Mouse (Mus musculus) MEL (cell line): Measurements from ENCODE around the gene Lrrc4c.

Experiments used
- CHD1 ChIP-seq: IDR thresholded peaks from 2 replicates; pipeline ENCODE4 v1.6.1; 2012; ENCODE audit warnings: low read depth, mild to moderate bottlenecking, inconsistent platforms, low read length, improper control_type of control experiment
- CTCF ChIP-seq, 3 experiments: IDR thresholded peaks in 2 of 3; conservative IDR thresholded peaks in 1 of 3; 2 replicates each; pipeline ENCODE4 v1.5.1; 2011 to 2012; ENCODE audit warnings: low read length in 3 of 3, low read depth in 2 of 3, mild to moderate bottlenecking in 2 of 3, improper control_type of control experiment in 1 of 3, inconsistent platforms in 1 of 3, mixed read lengths in 1 of 3, moderate library complexity in 1 of 3; ENCODE audit not compliant: control insufficient read depth in 1 of 3, insufficient read depth in 1 of 3, poor library complexity in 1 of 3, severe bottlenecking in 1 of 3
- MEF2A ChIP-seq: IDR thresholded peaks from 2 replicates; pipeline ENCODE4 v1.6.1; 2014; ENCODE audit warnings: low read depth, mild to moderate bottlenecking, inconsistent platforms, low read length, improper control_type of control experiment; ENCODE audit not compliant: poor library complexity, insufficient replicate concordance, severe bottlenecking; ENCODE audit errors: extremely low read depth
- MXI1 ChIP-seq: IDR thresholded peaks from 2 replicates; pipeline ENCODE4 v1.6.1; 2011; ENCODE audit warnings: mild to moderate bottlenecking, low read depth, low read length, improper control_type of control experiment
- MYB ChIP-seq: IDR thresholded peaks from 2 replicates; pipeline ENCODE4 v1.6.1; 2011; ENCODE audit warnings: mild to moderate bottlenecking, low read depth, low read length, improper control_type of control experiment
- POLR2A ChIP-seq, 2 experiments: IDR thresholded peaks; 2 replicates each; pipeline ENCODE4 v1.6.1; 2011 to 2012; ENCODE audit warnings: low read length in 2 of 2, mild to moderate bottlenecking in 2 of 2, control low read depth in 1 of 2, improper control_type of control experiment in 1 of 2, low read depth in 1 of 2, moderate library complexity in 1 of 2; ENCODE audit not compliant: control insufficient read depth in 1 of 2, insufficient read depth in 1 of 2, poor library complexity in 1 of 2
- TBP ChIP-seq: IDR thresholded peaks from 2 replicates; pipeline ENCODE4 v1.8.0; 2011; ENCODE audit warnings: low read depth, low read length, improper control_type of control experiment
- USF1 ChIP-seq: IDR thresholded peaks from 2 replicates; pipeline ENCODE4 v1.6.1; 2014; ENCODE audit warnings: low read depth, mild to moderate bottlenecking, inconsistent platforms, low read length, improper control_type of control experiment, moderate library complexity

DNA sequence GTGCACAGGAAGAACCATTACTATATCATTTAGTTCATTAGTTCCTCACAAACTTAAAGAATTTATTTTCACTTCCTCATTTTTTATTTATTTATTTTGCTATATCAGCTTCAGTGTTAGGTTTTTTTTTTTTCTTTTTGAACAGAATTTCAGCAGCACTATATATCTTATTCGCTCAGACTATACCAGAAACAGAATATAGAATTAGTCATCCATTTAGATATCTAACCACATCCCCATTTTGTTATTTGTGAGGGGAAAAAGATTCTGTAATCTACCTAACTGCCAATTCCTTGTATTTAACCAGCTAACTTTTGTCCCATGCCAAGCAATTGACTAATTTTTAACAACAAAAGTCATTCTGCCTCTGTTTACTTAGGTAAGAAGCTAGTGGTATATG is 1300.6 kb downstream of the Lrrc4c start:
- TF ChIP-seq POLR2A (IDR thresholded peaks at IDR 0.05; ENCODE audit: control insufficient read depth in 1 of 2, insufficient read depth in 1 of 2, low read depth in 1 of 2, low read length in 2 of 2, poor library complexity in 1 of 2) (no peak), MYB (peak; percentile 87), USF1 (no peak), CTCF (IDR thresholded peaks at IDR 0.05 in 2 of 3, conservative IDR thresholded peaks at IDR 0.05 in 1 of 3; ENCODE audit: control insufficient read depth in 1 of 3, insufficient read depth in 1 of 3, low read depth in 2 of 3, low read length in 3 of 3, poor library complexity in 1 of 3, severe bottlenecking in 1 of 3) (no peak), MXI1 (no peak), CHD1 (no peak), MEF2A (no peak), TBP (no peak)
